Mouse (Mus musculus) kidney, adult 2 months (tissue): ENCODE measurements around the gene Sh3bp5l. TPM values are rescaled to one million over a fixed set of nuclear protein-coding genes. Genes with fewer than 3 reads are reported as not detected.

Experiments used
- DNase-seq: peaks from one replicate; pipeline ENCODE4 v3.0.0; 2021
- H3K27ac ChIP-seq: fragments of 200-500 bp; 2 replicates; pipeline ENCODE4 v1.5.1; 2012; ENCODE audit warnings: low read depth, low read length, control low read depth, inconsistent platforms; ENCODE audit not compliant: insufficient read depth
- H3K27me3 ChIP-seq: fragments of 200-500 bp; replicated peaks from 2 replicates; pipeline ENCODE4 v1.6.1; 2012; ENCODE audit warnings: mild to moderate bottlenecking, moderate library complexity, low read length, inconsistent platforms; ENCODE audit not compliant: control insufficient read depth, insufficient read depth
- H3K36me3 ChIP-seq: fragments of 200-500 bp; 2 replicates; pipeline ENCODE4 v1.6.1; 2012; ENCODE audit warnings: mild to moderate bottlenecking, moderate library complexity, low read length, inconsistent platforms; ENCODE audit not compliant: control insufficient read depth, insufficient read depth
- H3K4me1 ChIP-seq: fragments of 200-500 bp; 2 replicates; pipeline ENCODE4 v1.6.1; 2011; ENCODE audit warnings: low read length; ENCODE audit not compliant: control insufficient read depth, insufficient read depth
- H3K4me3 ChIP-seq: fragments of 200-500 bp; 2 replicates; pipeline ENCODE4 v1.5.1; 2011; ENCODE audit warnings: mild to moderate bottlenecking, low read depth, low read length, control low read depth; ENCODE audit not compliant: insufficient read depth
- CTCF ChIP-seq: fragments of 200-500 bp; conservative IDR thresholded peaks from 2 replicates; pipeline ENCODE4 v1.5.1; 2011; ENCODE audit warnings: low read depth, mild to moderate bottlenecking, control low read depth, low read length, moderate library complexity, mixed read lengths; ENCODE audit not compliant: insufficient read depth, insufficient read length
- POLR2A ChIP-seq: fragments of 200-500 bp; IDR thresholded peaks from one replicate; pipeline ENCODE4 v1.6.1; 2011; ENCODE audit warnings: low read depth, low read length, control low read depth
- WGBS: fragments of 180-500 bp; shearing (Covaris S2); methylation state at CpG from one replicate; pipeline ENCODE4 v1.1.7; 2018; 5-methylcytosine and 5-hydroxymethylcytosine counted together
- polyA plus RNA-seq: library from polyadenylated mRNA; depleted of rRNA; stranded (reverse); fragments of >200 nt; gene quantifications from 2 replicates; pipeline ENCODE4 v1.2.3, GENCODE M21; 2012

Gene Sh3bp5l
- polyA plus RNA-seq, 1 experiment = 29.7 TPM

- DNase-seq = peak; percentile 92
- WGBS = 28% methylated on average over 3 of the region's 3 CpGs
- no peaks in the 10 kb centered on the region for H3K27me3 ChIP-seq
- TF ChIP-seq CTCF = no peak
- TF ChIP-seq POLR2A = no peak
- no peak overlapping the region for H3K4me3 ChIP-seq
- H3K27ac ChIP-seq = no peak overlapping the region; the same call in 1 of the 2 replicates
- peaks cover 2% of the 10 kb centered on the region; the same call in 1 of the 2 replicates for H3K36me3 ChIP-seq
- peaks cover 8% of the 10 kb centered on the region for H3K4me1 ChIP-seq
These were observed 4.2 kb downstream of the Sh3bp5l start for GRCm38 (mm10) chr11:58334746-58335145.

GRCm38 (mm10) chr11:58346745-58347144 lies 16.2 kb downstream of the Sh3bp5l start:
- TF ChIP-seq POLR2A (no peak), CTCF (no peak)
- no peaks in the 10 kb centered on the region for H3K27me3 ChIP-seq
- H3K36me3 ChIP-seq = peaks cover 8% of the 10 kb centered on the region; the same call in 1 of the 2 replicates
- DNase-seq = no peak
- H3K27ac ChIP-seq = no peak overlapping the region
- WGBS = 85% methylated on average over 4 of the region's 4 CpGs
- no peaks in the 10 kb centered on the region for H3K4me1 ChIP-seq
- H3K4me3 ChIP-seq = no peak overlapping the region

- TF ChIP-seq POLR2A = no peak
- TF ChIP-seq CTCF = 0 out of 2 replicates have a peak, but pooled peaks have one; percentile 8
- WGBS = 80% methylated on average over 4 of the region's 4 CpGs
- no peaks in the 10 kb centered on the region for H3K4me1 ChIP-seq
- 0 out of 2 replicates have a peak, but pooled peaks cover 2% of the 10 kb centered on the region for H3K36me3 ChIP-seq
- H3K4me3 ChIP-seq = no peak overlapping the region
- H3K27me3 ChIP-seq = no peaks in the 10 kb centered on the region
- no peak overlapping the region for H3K27ac ChIP-seq
- no peak for DNase-seq
These were observed 20.1 kb downstream of the Sh3bp5l start for GRCm38 (mm10) chr11:58350628-58351027.

GRCm38 (mm10) chr11:58351179-58351578 lies 20.7 kb downstream of the Sh3bp5l start:
- H3K4me1 ChIP-seq = no peaks in the 10 kb centered on the region
- H3K27me3 ChIP-seq = no peaks in the 10 kb centered on the region
- 69% methylated on average over 5 of the region's 5 CpGs for WGBS
- no peak for DNase-seq
- no peaks in the 10 kb centered on the region for H3K36me3 ChIP-seq
- no peak for TF ChIP-seq CTCF
- TF ChIP-seq POLR2A = no peak
- H3K4me3 ChIP-seq = no peak overlapping the region
- no peak overlapping the region for H3K27ac ChIP-seq

- no peaks in the 10 kb centered on the region for H3K36me3 ChIP-seq
- DNase-seq = no peak
- 56% methylated on average over 7 of the region's 7 CpGs for WGBS
- no peak overlapping the region for H3K4me3 ChIP-seq
- no peak overlapping the region for H3K27ac ChIP-seq
- no peaks in the 10 kb centered on the region for H3K27me3 ChIP-seq
- TF ChIP-seq POLR2A = no peak
- peak; percentile 30; the same call in 1 of the 2 replicates for TF ChIP-seq CTCF
- no peaks in the 10 kb centered on the region for H3K4me1 ChIP-seq
These were observed 22.4 kb downstream of the Sh3bp5l start for GRCm38 (mm10) chr11:58352681-58353548.

- Histone ChIP-seq H3K4me3 (no peak overlapping the region), H3K27me3 (no peaks in the 10 kb centered on the region), H3K4me1 (no peaks in the 10 kb centered on the region), H3K36me3 (no peaks in the 10 kb centered on the region), H3K27ac (no peak overlapping the region)
- WGBS = 75% methylated on average over 3 of the region's 3 CpGs
- TF ChIP-seq CTCF = no peak
- TF ChIP-seq POLR2A = no peak
- DNase-seq = no peak
These were observed 23.2 kb downstream of the Sh3bp5l start for GRCm38 (mm10) chr11:58353709-58354108.

GRCm38 (mm10) chr11:58354476-58354875 lies 24.0 kb downstream of the Sh3bp5l start:
- no peak overlapping the region for H3K4me3 ChIP-seq
- H3K4me1 ChIP-seq = no peaks in the 10 kb centered on the region
- no peak overlapping the region for H3K27ac ChIP-seq
- no peaks in the 10 kb centered on the region for H3K36me3 ChIP-seq
- WGBS = 50% methylated on average over 10 of the region's 10 CpGs
- no peak for TF ChIP-seq POLR2A
- no peak for TF ChIP-seq CTCF
- DNase-seq = no peak
- no peaks in the 10 kb centered on the region for H3K27me3 ChIP-seq
